Mouse (Mus musculus): ENCODE measurements around the gene L1cam. TPM values are rescaled to one million over a fixed set of nuclear protein-coding genes. Genes with fewer than 3 reads are reported as not detected.

L1cam gene
- polyA plus RNA-seq (2016; fragmentation: Nextera tagmentation; extraction: Ambion mirVana) = 3.0 and 5.0 TPM in 2 replicates

DNA sequence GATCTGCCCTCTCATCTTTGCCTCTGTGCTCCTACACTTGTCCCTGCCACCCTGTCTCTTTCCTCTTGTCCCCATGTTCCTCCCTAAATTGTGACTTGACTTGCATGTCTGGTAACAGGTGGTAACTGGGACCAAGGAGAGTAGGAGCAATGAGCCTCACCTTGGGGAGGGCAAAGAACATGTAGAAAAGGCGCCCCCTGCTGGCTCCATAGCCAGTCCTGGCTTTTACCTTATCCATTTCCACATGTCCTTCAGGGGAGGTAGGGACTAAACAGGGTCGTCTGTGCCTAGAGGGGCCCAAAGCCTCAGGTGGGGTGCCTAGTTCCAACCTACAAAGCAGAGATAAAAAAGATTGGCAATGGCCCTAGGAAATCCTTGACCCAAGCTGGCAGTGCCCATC lies at the start of gene L1cam:
Gene L1cam, minus strand, starts transcription at position 387 of the 400 bp plus-strand sequence.
- DNase-seq (ENCODE audit: extremely low spot score, low spot score) = peak; percentile 30
- Histone ChIP-seq H3K27ac (no peak within 1 kb of the TSS), H3K4me3 (no peak within 1 kb of the TSS), H3K27me3 (ENCODE audit: poor library complexity, severe bottlenecking) (peaks cover 9% of the 10 kb centered on the region; the same call in 1 of the 2 replicates), H3K36me3 (replicated peaks) (no peaks in the 10 kb centered on the region), H3K4me1 (no peaks in the 10 kb centered on the region), H3K9me3 (no peaks in the 10 kb centered on the region)
- WGBS = 29% methylated on average over 2 of the region's 2 CpGs

DNA sequence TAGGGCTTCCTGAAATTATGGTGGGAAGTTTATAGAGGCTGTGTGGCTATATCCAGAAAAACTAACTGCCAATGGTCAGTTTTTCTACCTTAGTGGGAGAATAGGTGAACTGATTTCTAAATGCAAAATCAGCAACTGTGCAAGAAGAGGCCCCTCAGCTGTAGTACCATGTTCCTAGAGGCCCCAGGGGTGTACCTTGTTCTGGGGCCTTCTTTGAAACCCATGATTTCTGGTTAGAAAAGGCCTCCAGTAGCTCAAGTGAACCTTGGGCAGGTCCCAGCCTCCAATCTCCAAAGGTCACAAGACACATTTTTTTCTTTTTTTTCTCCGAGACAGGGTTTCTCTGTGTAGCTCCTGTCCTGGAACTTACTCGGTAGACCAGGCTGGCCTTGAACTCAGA lies 46.4 kb upstream of the L1cam start:
- Histone ChIP-seq H3K4me3 (no peak overlapping the region), H3K36me3 (replicated peaks) (peaks cover 67% of the 10 kb centered on the region), H3K9me3 (no peaks in the 10 kb centered on the region), H3K4me1 (no peaks in the 10 kb centered on the region), H3K27ac (no peak overlapping the region), H3K27me3 (ENCODE audit: poor library complexity, severe bottlenecking) (no peaks in the 10 kb centered on the region)
- WGBS = 88% methylated on average over 2 of the region's 2 CpGs
- DNase-seq (ENCODE audit: extremely low spot score, low spot score) = no peak

GRCm38 (mm10) chrX:73941860-73942259 lies 46.0 kb upstream of the L1cam start:
- H3K9me3 ChIP-seq = no peaks in the 10 kb centered on the region
- H3K27me3 ChIP-seq (ENCODE audit: poor library complexity, severe bottlenecking) = no peaks in the 10 kb centered on the region
- H3K27ac ChIP-seq = no peak overlapping the region
- H3K4me3 ChIP-seq = no peak overlapping the region
- WGBS = 92% methylated on average over 2 of the region's 2 CpGs
- no peaks in the 10 kb centered on the region for H3K4me1 ChIP-seq
- peaks cover 63% of the 10 kb centered on the region for H3K36me3 ChIP-seq (replicated peaks)
- no peak for DNase-seq (ENCODE audit: extremely low spot score, low spot score)

DNA sequence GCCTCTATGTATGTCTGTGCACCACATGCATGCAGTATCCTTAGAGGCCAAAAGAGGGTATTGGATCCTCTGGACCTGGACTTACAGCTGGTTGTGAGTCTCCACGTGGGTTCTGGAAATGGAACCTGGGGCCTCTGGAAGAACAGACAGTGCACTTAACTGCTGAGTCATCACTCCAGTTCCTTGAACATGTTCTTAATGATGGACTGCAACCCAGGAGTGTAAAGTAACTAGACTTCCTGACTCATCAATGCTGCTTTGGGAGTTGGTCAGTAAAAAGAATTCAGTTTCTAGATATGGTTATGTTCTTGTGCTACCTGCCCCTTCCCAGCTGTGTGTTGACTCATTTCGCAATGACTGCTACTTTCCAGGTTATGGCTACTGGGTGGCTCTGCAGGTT lies 36.0 kb upstream of the L1cam start:
- H3K4me3 ChIP-seq = no peak overlapping the region
- 0 out of 2 replicates have a peak, but pooled peaks cover 3% of the 10 kb centered on the region for H3K4me1 ChIP-seq
- no peaks in the 10 kb centered on the region for H3K9me3 ChIP-seq
- 77% methylated on average over 2 of the region's 2 CpGs for WGBS
- no peaks in the 10 kb centered on the region for H3K27me3 ChIP-seq (ENCODE audit: poor library complexity, severe bottlenecking)
- no peak for DNase-seq (ENCODE audit: extremely low spot score, low spot score)
- H3K27ac ChIP-seq = no peak overlapping the region
- no peaks in the 10 kb centered on the region for H3K36me3 ChIP-seq (replicated peaks)

DNA sequence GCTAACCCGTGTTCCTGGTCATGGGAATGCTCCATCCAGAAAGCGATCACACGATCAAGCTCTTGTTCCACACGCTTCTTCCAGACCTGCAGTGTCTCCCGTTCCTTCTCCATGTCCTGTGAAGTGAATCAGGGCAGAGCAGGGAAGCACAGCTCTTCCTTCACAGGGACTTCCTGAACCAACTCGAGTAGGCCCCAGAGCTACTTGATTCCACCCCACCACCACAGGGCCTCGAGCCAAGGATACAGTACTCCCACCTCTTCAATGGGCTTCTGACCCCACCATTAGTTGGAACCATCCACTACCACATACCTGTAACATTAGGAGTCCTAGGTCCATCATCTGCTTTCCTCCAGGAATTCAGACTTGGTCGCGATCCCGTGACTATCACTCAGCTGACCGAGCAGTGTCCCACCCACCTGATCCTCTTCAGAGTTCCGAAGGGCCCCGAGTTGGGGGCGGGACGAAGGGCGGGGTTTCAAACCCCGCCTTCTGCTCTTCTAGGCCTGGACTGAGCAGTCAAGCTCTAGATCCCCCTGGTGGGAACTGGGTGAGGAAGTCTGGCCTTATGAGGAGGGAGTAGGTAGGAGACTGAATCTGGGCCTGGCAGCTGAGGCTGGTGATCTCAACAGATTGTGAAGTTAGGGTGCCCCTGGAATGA lies 34.6 kb upstream of the L1cam start, which contains the start of gene Renbp:
Gene Renbp, minus strand, starts transcription at position 449 of the 661 bp plus-strand sequence.
- peak within 1 kb of the TSS; percentile 33 for H3K4me3 ChIP-seq
- WGBS = 41% methylated on average over 17 of the region's 17 CpGs
- no peaks in the 10 kb centered on the region for H3K36me3 ChIP-seq (replicated peaks)
- no peaks in the 10 kb centered on the region for H3K27me3 ChIP-seq (ENCODE audit: poor library complexity, severe bottlenecking)
- no peaks in the 10 kb centered on the region for H3K9me3 ChIP-seq
- H3K27ac ChIP-seq = 0 out of 2 replicates have a peak within 1 kb of the TSS, but pooled peaks have one; percentile 15
- peak; percentile 28 for DNase-seq (ENCODE audit: extremely low spot score, low spot score)
- H3K4me1 ChIP-seq = 0 out of 2 replicates have a peak, but pooled peaks cover 3% of the 10 kb centered on the region

GRCm38 (mm10) chrX:73922550-73922882 lies 26.6 kb upstream of the L1cam start:
- H3K4me3 ChIP-seq = peak overlapping the region; percentile 67
- H3K27ac ChIP-seq = peak overlapping the region; percentile 89
- peaks cover 27% of the 10 kb centered on the region for H3K36me3 ChIP-seq (replicated peaks)
- peaks cover 8% of the 10 kb centered on the region for H3K4me1 ChIP-seq
- DNase-seq (ENCODE audit: extremely low spot score, low spot score) = no peak
- H3K9me3 ChIP-seq = no peaks in the 10 kb centered on the region
- no peaks in the 10 kb centered on the region for H3K27me3 ChIP-seq (ENCODE audit: poor library complexity, severe bottlenecking)
- 77% methylated on average over 8 of the region's 8 CpGs for WGBS

DNA sequence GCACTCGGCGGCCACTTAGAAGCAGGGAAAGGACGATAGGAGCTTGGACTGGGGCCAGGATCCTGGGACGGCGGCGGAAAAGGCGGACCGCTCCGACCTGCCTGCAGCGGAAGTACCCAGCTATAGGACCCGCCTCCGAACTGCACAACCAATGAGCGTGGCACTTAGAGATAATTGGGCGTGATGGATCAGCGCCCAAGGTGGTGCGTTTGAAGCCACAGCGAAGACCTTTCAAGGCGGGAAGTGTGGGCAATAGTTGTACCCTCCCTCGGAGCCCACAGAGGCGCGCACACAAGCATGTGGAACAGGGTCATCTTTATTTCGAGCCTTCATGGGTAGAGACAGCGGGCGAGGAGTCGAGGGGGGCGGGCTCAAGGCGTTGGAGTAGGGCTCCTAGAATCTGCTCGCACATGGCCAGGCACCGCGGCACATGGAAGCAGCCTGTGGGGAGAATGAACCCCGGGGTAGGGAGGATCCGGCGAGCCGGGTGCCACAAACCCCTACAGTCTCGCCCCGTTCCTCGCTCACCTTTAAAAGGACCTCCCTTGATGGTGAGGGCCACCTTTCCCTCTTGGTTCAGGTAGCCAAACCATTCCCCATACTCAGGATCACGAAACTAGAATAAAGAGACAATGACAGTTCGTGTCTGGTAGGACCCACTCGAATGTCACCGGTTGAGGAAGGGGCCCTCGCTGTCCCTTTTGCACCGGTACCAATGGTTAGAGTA lies 26.1 kb upstream of the L1cam start, which contains the start of the genes Arhgap4 and Naa10:
Gene Arhgap4, minus strand, starts transcription at position 48 of the 727 bp plus-strand sequence.
Gene Naa10, minus strand, starts transcription at position 122 of the 727 bp plus-strand sequence.
- WGBS = 17% methylated on average over 43 of the region's 43 CpGs
- Histone ChIP-seq H3K4me3 (peak within 1 kb of the TSS; percentile 67), H3K27me3 (ENCODE audit: poor library complexity, severe bottlenecking) (no peaks in the 10 kb centered on the region), H3K4me1 (peaks cover 8% of the 10 kb centered on the region), H3K9me3 (no peaks in the 10 kb centered on the region), H3K27ac (peak within 1 kb of the TSS; percentile 89), H3K36me3 (replicated peaks) (peaks cover 32% of the 10 kb centered on the region)
- DNase-seq (ENCODE audit: extremely low spot score, low spot score) = peak; percentile 81

GRCm38 (mm10) chrX:73921285-73921822 lies 25.4 kb upstream of the L1cam start:
- no peaks in the 10 kb centered on the region for H3K9me3 ChIP-seq
- H3K27ac ChIP-seq = peak overlapping the region; percentile 89
- H3K4me1 ChIP-seq = peaks cover 8% of the 10 kb centered on the region
- 20% methylated on average over 34 of the region's 34 CpGs for WGBS
- H3K4me3 ChIP-seq = peak overlapping the region; percentile 67
- no peak for DNase-seq (ENCODE audit: extremely low spot score, low spot score)
- peaks cover 37% of the 10 kb centered on the region for H3K36me3 ChIP-seq (replicated peaks)
- H3K27me3 ChIP-seq (ENCODE audit: poor library complexity, severe bottlenecking) = no peaks in the 10 kb centered on the region

- no peak for DNase-seq (ENCODE audit: extremely low spot score, low spot score)
These were observed 22.7 kb upstream of the L1cam start for GRCm38 (mm10) chrX:73918631-73919030.

DNA sequence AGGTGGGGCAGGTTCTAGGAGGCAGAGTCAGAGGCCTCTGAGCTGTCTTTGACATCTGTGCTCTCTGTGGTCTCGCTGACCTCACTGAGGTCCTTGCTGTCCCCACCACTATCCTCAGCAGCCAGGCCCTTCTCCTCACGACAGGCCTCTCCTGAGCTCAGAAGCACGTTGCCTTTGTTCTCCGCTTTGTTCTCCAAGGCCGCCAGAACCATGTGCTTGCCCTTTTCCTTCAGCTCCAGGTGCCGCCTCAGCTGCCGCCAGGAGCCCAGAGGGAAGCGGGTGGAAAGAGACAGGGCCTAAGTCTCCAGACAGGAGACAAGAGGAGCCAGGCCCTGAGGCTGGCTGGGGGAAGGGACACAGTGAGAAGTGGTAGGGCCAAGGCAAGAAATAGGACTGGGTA lies 21.0 kb upstream of the L1cam start:
- H3K4me3 ChIP-seq = no peak overlapping the region
- H3K27me3 ChIP-seq (ENCODE audit: poor library complexity, severe bottlenecking) = no peaks in the 10 kb centered on the region
- H3K9me3 ChIP-seq = no peaks in the 10 kb centered on the region
- 84% methylated on average over 8 of the region's 8 CpGs for WGBS
- no peak for DNase-seq (ENCODE audit: extremely low spot score, low spot score)
- H3K36me3 ChIP-seq (replicated peaks) = peaks cover 37% of the 10 kb centered on the region
- H3K4me1 ChIP-seq = peaks cover 13% of the 10 kb centered on the region
- H3K27ac ChIP-seq = no peak overlapping the region

More at GRCm38 (mm10) chrX:73918631-73919030, 22.7 kb upstream of the L1cam start:
- Histone ChIP-seq H3K4me3 (no peak overlapping the region), H3K36me3 (replicated peaks) (peaks cover 37% of the 10 kb centered on the region), H3K4me1 (peaks cover 13% of the 10 kb centered on the region), H3K27ac (no peak overlapping the region), H3K9me3 (no peaks in the 10 kb centered on the region), H3K27me3 (ENCODE audit: poor library complexity, severe bottlenecking) (no peaks in the 10 kb centered on the region)
- WGBS = 90% methylated on average over 5 of the region's 5 CpGs

DNA sequence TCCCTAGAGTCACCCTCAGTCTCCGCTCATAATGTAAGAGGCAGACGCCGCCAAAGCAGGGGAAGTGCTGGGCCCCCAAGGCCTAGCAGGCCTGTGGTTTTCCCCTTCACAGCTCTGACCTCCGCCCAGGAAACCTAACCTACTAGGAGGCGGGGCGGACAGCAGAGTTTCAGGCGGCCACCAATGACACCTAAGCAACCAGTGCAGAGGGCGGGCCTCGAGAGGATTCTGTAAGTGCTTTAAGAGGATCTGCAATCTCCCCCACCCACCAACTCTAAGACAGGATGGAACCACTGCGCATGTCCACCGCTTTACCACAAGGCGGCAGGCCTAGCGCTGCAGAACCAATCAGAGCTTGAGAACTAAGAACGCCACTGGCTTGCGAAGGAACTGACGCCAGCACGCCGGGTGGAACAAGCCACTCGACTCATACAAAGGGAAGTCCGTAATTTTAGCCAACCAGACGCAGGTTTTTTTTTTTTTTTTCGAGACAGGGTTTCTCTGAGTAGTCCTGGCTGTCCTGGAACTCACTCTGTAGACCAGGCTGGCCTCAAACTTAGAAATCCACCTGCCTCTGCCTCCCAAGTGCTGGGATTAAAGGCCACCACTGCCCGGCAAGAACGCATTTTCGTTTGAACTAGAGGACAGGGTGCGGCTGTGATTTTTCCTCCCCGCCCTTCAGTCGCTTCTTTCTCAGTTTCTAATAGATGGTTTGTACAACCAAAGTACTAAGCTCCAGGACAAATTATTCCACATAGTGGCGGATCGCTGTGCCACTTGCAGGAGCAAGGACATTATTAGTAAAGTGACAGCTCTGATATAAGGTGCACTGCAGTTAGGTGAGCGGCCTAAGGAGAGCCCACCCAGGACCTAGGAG lies 19.2 kb upstream of the L1cam start:
- Histone ChIP-seq H3K4me1 (peaks cover 14% of the 10 kb centered on the region), H3K27ac (peak overlapping the region; percentile 76), H3K4me3 (peak overlapping the region; percentile 31), H3K27me3 (ENCODE audit: poor library complexity, severe bottlenecking) (peaks cover 12% of the 10 kb centered on the region; the same call in 1 of the 2 replicates), H3K9me3 (no peaks in the 10 kb centered on the region), H3K36me3 (replicated peaks) (peaks cover 35% of the 10 kb centered on the region)
- 30% methylated on average over 31 of the region's 31 CpGs for WGBS
- DNase-seq (ENCODE audit: extremely low spot score, low spot score) = peak; percentile 87

GRCm38 (mm10) chrX:73911588-73911987 lies 15.7 kb upstream of the L1cam start:
- 74% methylated on average over 2 of the region's 2 CpGs for WGBS
- Histone ChIP-seq H3K4me1 (peaks cover 14% of the 10 kb centered on the region), H3K4me3 (no peak overlapping the region), H3K27me3 (ENCODE audit: poor library complexity, severe bottlenecking) (peaks cover 12% of the 10 kb centered on the region; the same call in 1 of the 2 replicates), H3K9me3 (no peaks in the 10 kb centered on the region), H3K36me3 (replicated peaks) (peaks cover under 1% of the 10 kb centered on the region), H3K27ac (no peak overlapping the region)
- DNase-seq (ENCODE audit: extremely low spot score, low spot score) = no peak
